Mouse (Mus musculus): ENCODE measurements around the gene Rab3a. TPM values are rescaled to one million over a fixed set of nuclear protein-coding genes. Genes with fewer than 3 reads are reported as not detected.

The Rab3a gene
- polyA plus RNA-seq, 1 experiment from 2014 or later, result 21.0 TPM

GRCm38 (mm10) chr8:70742981-70743655 lies 11.4 kb upstream of the Rab3a start:
- no peak for ATAC-seq (replicated peaks; ENCODE audit: insufficient number of reproducible peaks, insufficient read depth, low FRiP score, low read depth)
- Histone ChIP-seq H3K36me3 (no peaks in the 10 kb centered on the region), H3K27ac (no peak overlapping the region), H3K4me2 (peak overlapping the region; percentile 65), H3K4me1 (replicated peaks) (peaks cover 33% of the 10 kb centered on the region), H3K27me3 (peaks cover 76% of the 10 kb centered on the region), H3K4me3 (peak overlapping the region; percentile 40), H3K9me3 (replicated peaks) (no peaks in the 10 kb centered on the region), H3K9ac (no peak overlapping the region)
- WGBS, result 3% methylated on average over 38 of the region's 38 CpGs

GRCm38 (mm10) chr8:70743656-70744590 lies 10.6 kb upstream of the Rab3a start:
- Histone ChIP-seq H3K4me3 (peak overlapping the region; percentile 40), H3K4me1 (replicated peaks) (peaks cover 33% of the 10 kb centered on the region), H3K9ac (no peak overlapping the region), H3K9me3 (replicated peaks) (no peaks in the 10 kb centered on the region), H3K36me3 (no peaks in the 10 kb centered on the region), H3K27ac (no peak overlapping the region), H3K27me3 (peaks cover 80% of the 10 kb centered on the region), H3K4me2 (peak overlapping the region; percentile 65)
- ATAC-seq (replicated peaks; ENCODE audit: insufficient number of reproducible peaks, insufficient read depth, low FRiP score, low read depth), result no peak
- WGBS, result 4% methylated on average over 48 of the region's 48 CpGs

GRCm38 (mm10) chr8:70744806-70745205 lies 9.7 kb upstream of the Rab3a start:
- Histone ChIP-seq H3K4me2 (peak overlapping the region; percentile 65; the same call in 1 of the 2 replicates), H3K4me3 (no peak overlapping the region)
- no peak for ATAC-seq (replicated peaks; ENCODE audit: insufficient number of reproducible peaks, insufficient read depth, low FRiP score, low read depth)

GRCm38 (mm10) chr8:70745691-70746220 lies 8.7 kb upstream of the Rab3a start:
- H3K9me3 ChIP-seq (replicated peaks), result no peaks in the 10 kb centered on the region
- peaks cover 88% of the 10 kb centered on the region for H3K27me3 ChIP-seq
- H3K4me2 ChIP-seq, result no peak overlapping the region
- no peak for ATAC-seq (replicated peaks; ENCODE audit: insufficient number of reproducible peaks, insufficient read depth, low FRiP score, low read depth)
- no peaks in the 10 kb centered on the region for H3K36me3 ChIP-seq
- H3K27ac ChIP-seq, result no peak overlapping the region
- H3K4me1 ChIP-seq (replicated peaks), result peaks cover 33% of the 10 kb centered on the region
- 51% methylated on average over 19 of the region's 19 CpGs for WGBS
- no peak overlapping the region for H3K9ac ChIP-seq
- no peak overlapping the region for H3K4me3 ChIP-seq

More at GRCm38 (mm10) chr8:70744806-70745205, 9.7 kb upstream of the Rab3a start:
- H3K9ac ChIP-seq, result no peak overlapping the region
- H3K36me3 ChIP-seq, result no peaks in the 10 kb centered on the region
- 47% methylated on average over 11 of the region's 11 CpGs for WGBS
- no peaks in the 10 kb centered on the region for H3K9me3 ChIP-seq (replicated peaks)
- no peak overlapping the region for H3K27ac ChIP-seq
- H3K27me3 ChIP-seq, result peaks cover 89% of the 10 kb centered on the region
- H3K4me1 ChIP-seq (replicated peaks), result peaks cover 33% of the 10 kb centered on the region

- no peak overlapping the region for H3K4me2 ChIP-seq
- H3K4me1 ChIP-seq (replicated peaks), result peaks cover 29% of the 10 kb centered on the region
- no peak overlapping the region for H3K4me3 ChIP-seq
- whole genome bisulfite sequencing, result 61% methylated on average over 9 of the region's 9 CpGs
- H3K9ac ChIP-seq, result no peak overlapping the region
- H3K9me3 ChIP-seq (replicated peaks), result no peaks in the 10 kb centered on the region
- no peaks in the 10 kb centered on the region for H3K36me3 ChIP-seq
- H3K27ac ChIP-seq, result no peak overlapping the region
- no peak for ATAC-seq (replicated peaks; ENCODE audit: insufficient number of reproducible peaks, insufficient read depth, low FRiP score, low read depth)
- peaks cover 88% of the 10 kb centered on the region for H3K27me3 ChIP-seq
Measured at GRCm38 (mm10) chr8:70746676-70747075, 7.8 kb upstream of the Rab3a start.

- Histone ChIP-seq H3K9me3 (replicated peaks) (no peaks in the 10 kb centered on the region), H3K27me3 (peaks cover 83% of the 10 kb centered on the region), H3K9ac (no peak overlapping the region), H3K4me1 (replicated peaks) (peaks cover 25% of the 10 kb centered on the region), H3K36me3 (no peaks in the 10 kb centered on the region), H3K4me3 (no peak overlapping the region), H3K4me2 (no peak overlapping the region), H3K27ac (no peak overlapping the region)
- no peak for ATAC-seq (replicated peaks; ENCODE audit: insufficient number of reproducible peaks, insufficient read depth, low FRiP score, low read depth)
- 77% methylated on average over 18 of the region's 18 CpGs for WGBS
Measured at GRCm38 (mm10) chr8:70747211-70747890, 7.1 kb upstream of the Rab3a start.

GRCm38 (mm10) chr8:70748246-70749096 lies 6.0 kb upstream of the Rab3a start:
- H3K27me3 ChIP-seq, result peaks cover 72% of the 10 kb centered on the region
- ATAC-seq (replicated peaks; ENCODE audit: insufficient number of reproducible peaks, insufficient read depth, low FRiP score, low read depth), result no peak
- H3K9ac ChIP-seq, result no peak overlapping the region
- H3K4me2 ChIP-seq, result no peak overlapping the region
- H3K4me1 ChIP-seq (replicated peaks), result peaks cover 24% of the 10 kb centered on the region
- H3K4me3 ChIP-seq, result no peak overlapping the region
- H3K9me3 ChIP-seq (replicated peaks), result no peaks in the 10 kb centered on the region
- 79% methylated on average over 23 of the region's 23 CpGs for WGBS
- H3K36me3 ChIP-seq, result no peaks in the 10 kb centered on the region
- H3K27ac ChIP-seq, result no peak overlapping the region

- ATAC-seq (replicated peaks; ENCODE audit: insufficient number of reproducible peaks, insufficient read depth, low FRiP score, low read depth), result no peak
- 75% methylated on average over 19 of the region's 19 CpGs for WGBS
- no peak overlapping the region for H3K9ac ChIP-seq
- no peak overlapping the region for H3K4me3 ChIP-seq
- H3K4me1 ChIP-seq (replicated peaks), result peaks cover 24% of the 10 kb centered on the region
- no peaks in the 10 kb centered on the region for H3K9me3 ChIP-seq (replicated peaks)
- H3K27me3 ChIP-seq, result peaks cover 64% of the 10 kb centered on the region
- H3K27ac ChIP-seq, result no peak overlapping the region
- no peaks in the 10 kb centered on the region for H3K36me3 ChIP-seq
- H3K4me2 ChIP-seq, result no peak overlapping the region
Measured at GRCm38 (mm10) chr8:70749097-70749674, 5.3 kb upstream of the Rab3a start.

GRCm38 (mm10) chr8:70750128-70750680 lies 4.3 kb upstream of the Rab3a start:
- Histone ChIP-seq H3K9me3 (replicated peaks) (no peaks in the 10 kb centered on the region), H3K4me3 (no peak overlapping the region), H3K9ac (no peak overlapping the region), H3K27me3 (peaks cover 54% of the 10 kb centered on the region), H3K4me2 (no peak overlapping the region), H3K27ac (no peak overlapping the region), H3K36me3 (no peaks in the 10 kb centered on the region), H3K4me1 (replicated peaks) (peaks cover 26% of the 10 kb centered on the region)
- WGBS, result 80% methylated on average over 13 of the region's 13 CpGs
- ATAC-seq (replicated peaks; ENCODE audit: insufficient number of reproducible peaks, insufficient read depth, low FRiP score, low read depth), result no peak

All from heart, embryonic 15.5 days (tissue).